Mouse (Mus musculus): Measurements from ENCODE around the gene Jmjd6. TPM values are rescaled to one million over a fixed set of nuclear protein-coding genes. Genes with fewer than 3 reads are reported as not detected.
"Not testable (repeated sequence)": the region's sequence is repeated elsewhere in the genome, so short reads cannot be mapped to it uniquely, and the experiment has no call there.

Gene Jmjd6
- polyA plus RNA-seq, 1 experiment from 2014 or later, result 102 TPM

DNA sequence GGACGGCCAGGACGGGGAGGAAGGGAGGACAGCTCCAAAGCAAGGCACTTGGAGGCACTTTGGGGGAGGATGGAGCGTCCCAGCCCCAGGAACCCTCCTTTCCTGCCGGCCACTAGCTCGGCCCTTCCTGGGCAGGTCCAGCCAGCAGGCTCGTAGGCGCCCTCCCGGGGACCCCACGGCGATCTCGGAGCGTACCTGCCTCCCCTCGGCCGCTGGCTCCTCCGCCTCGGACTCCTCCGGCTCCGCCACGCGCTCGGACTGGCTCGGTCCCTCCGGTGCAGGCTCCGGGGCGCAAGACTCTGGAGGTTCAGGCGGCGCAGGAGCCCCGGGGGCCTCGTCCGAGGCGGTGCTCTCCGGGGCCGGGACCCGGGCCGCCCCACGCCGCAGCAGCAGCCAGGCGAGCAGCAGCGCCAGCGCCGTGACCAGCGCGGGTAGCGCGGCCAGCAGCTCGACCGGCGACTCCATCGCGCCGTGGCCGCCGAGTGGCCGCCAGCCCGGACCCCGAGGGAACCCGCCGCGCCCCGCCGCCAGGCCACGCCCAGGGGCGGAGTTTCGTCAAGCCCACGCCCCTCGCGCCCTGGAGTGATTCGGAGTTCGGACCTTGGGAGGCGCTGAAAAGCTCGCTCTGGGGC, 15.6 kb downstream of the Jmjd6 start, which contains the start of gene Mxra7:
Mxra7 (minus strand) TSS at position 513 of the 632 bp plus-strand sequence.
- under 1% methylated on average over 71 of the region's 71 CpGs for WGBS
- Histone ChIP-seq H3K9me3 (replicated peaks) (no peaks in the 10 kb centered on the region), H3K36me3 (peaks cover 12% of the 10 kb centered on the region), H3K27me3 (ENCODE audit: low read depth, poor library complexity, severe bottlenecking) (0 out of 2 replicates have a peak, but pooled peaks cover 5% of the 10 kb centered on the region), H3K27ac (replicated peaks) (peak within 1 kb of the TSS; percentile 94), H3K4me3 (peak within 1 kb of the TSS; percentile 90), H3K4me1 (peaks cover 57% of the 10 kb centered on the region)
- peak; percentile 85 for DNase-seq (ENCODE audit: low spot score)

DNA sequence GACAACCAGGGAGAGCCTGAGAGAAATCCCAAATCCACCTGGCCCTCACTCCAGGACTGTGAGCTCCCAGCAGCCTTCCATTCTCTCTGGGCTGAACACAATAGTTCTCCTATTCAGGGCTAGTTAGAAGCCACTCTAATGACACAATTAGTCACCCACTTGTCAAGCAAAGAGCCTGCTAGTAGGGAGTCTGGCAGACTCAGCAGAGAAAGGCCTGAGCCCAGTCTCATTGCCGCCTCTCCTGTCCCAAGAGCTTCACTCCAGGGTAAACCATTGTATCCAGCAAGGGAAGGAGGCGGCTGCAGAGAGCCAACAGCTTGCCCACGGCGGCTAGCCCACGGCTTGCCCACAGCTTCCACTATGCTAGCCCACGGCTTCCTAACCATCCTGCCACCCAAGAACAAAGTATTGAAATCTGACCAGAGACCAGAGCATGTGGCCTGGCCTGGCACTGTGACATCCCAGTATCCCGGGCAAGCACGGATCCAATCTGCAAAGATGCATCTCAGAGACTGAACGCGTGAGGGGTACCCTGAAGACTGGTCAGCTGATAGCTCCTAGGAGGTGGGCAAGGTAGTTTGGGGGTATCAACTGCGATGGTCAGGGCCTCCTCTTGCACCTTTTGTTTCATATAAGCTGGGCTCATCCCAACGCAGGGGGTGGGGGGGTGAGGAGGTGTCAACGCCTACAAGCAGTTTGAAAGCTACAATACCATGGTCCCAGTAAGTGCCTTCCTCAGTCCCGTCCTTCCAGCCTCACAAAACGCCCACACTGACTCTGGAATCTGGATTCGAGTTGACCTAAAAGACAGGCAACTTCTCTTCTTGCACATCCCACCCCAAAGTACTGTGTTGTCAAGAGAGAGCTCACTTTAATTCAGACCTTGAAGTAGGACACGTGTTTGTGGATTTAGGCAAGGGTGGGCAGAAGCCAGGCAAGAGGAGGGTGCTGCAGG, 16.4 kb downstream of the Jmjd6 start:
- Histone ChIP-seq H3K4me1 (peaks cover 60% of the 10 kb centered on the region), H3K36me3 (peaks cover 11% of the 10 kb centered on the region), H3K4me3 (peak overlapping the region; percentile 90), H3K27ac (replicated peaks) (peak overlapping the region; percentile 94), H3K27me3 (ENCODE audit: low read depth, poor library complexity, severe bottlenecking) (0 out of 2 replicates have a peak, but pooled peaks cover 5% of the 10 kb centered on the region), H3K9me3 (replicated peaks) (no peaks in the 10 kb centered on the region)
- 19% methylated on average over 17 of the region's 17 CpGs for WGBS
- DNase-seq (ENCODE audit: low spot score), result no peak

DNA sequence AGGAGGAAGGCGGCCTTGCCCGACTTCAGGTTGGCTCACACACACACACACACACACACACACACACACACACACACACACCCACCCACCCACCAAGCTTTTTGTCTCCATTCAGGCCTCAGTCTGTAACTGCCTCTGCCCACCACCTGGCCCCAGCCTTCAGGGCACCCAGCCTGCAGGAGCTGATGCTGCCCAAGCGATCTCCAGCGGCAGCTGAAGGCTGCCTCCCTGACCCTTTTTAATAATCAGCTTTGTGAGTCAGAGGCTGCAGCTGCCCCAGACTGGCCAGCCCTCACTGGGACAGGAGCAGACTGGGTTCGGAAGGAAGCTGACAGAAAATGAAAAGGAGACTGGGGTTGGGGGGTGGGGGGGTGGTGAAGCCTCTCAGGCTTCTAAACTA, 18.0 kb downstream of the Jmjd6 start:
- peaks cover 75% of the 10 kb centered on the region for H3K4me1 ChIP-seq
- H3K4me3 ChIP-seq, result peak overlapping the region; percentile 90
- WGBS, result 67% methylated on average over 5 of the region's 5 CpGs
- H3K9me3 ChIP-seq (replicated peaks), result no peaks in the 10 kb centered on the region
- DNase-seq (ENCODE audit: low spot score), result no peak
- H3K36me3 ChIP-seq, result 0 out of 2 replicates have a peak, but pooled peaks cover 2% of the 10 kb centered on the region
- peak overlapping the region; percentile 79 for H3K27ac ChIP-seq (replicated peaks)
- 0 out of 2 replicates have a peak, but pooled peaks cover 5% of the 10 kb centered on the region for H3K27me3 ChIP-seq (ENCODE audit: low read depth, poor library complexity, severe bottlenecking)

DNA sequence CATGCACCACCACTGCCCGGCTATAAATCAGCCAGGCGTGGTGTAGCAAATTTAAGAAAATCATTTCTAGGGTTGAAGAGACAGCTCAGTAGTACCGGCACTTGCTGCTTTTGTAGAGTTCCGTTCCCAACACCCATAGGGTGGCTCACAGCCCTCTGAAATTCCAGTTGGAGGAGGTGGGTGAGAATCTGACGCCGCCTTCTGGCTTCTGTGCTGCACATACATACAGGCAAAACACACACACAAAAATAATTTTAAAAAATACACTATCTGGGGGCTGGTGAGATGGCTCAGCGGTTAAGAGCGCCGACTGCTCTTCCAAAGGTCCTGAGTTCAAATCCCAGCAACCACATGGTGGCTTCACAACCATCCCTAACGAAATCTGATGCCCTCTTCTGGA, 19.4 kb downstream of the Jmjd6 start:
- not testable (repeated sequence) for H3K27ac ChIP-seq (replicated peaks); H3K9me3 ChIP-seq (replicated peaks); H3K4me3 ChIP-seq; H3K36me3 ChIP-seq; H3K27me3 ChIP-seq (ENCODE audit: low read depth, poor library complexity, severe bottlenecking); DNase-seq (ENCODE audit: low spot score)
- 96% methylated on average over 10 of the region's 10 CpGs for WGBS
- peaks cover 70% of the 10 kb centered on the region for H3K4me1 ChIP-seq

DNA sequence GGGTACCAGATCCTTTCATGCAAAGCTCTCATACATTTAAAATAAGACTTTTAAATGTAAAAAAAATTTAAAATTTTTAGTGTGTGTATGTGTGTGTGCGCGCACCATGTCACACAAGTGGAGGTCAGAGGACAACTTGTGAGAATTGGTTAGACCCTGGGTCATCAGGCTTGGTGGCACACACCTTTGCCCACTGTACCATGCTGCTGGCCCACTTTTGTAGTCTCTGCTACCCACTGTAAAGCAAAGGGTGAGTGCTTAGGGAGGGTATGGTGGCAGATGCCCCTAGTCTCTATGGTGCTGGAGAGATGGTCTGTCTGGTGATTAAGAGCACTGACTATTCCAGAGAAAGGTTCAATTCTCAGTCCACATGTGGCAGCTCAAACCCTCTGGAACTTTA, 20.0 kb downstream of the Jmjd6 start:
- 96% methylated on average over 2 of the region's 2 CpGs for WGBS
- Histone ChIP-seq H3K27ac (replicated peaks) (no peak overlapping the region), H3K4me3 (no peak overlapping the region), H3K9me3 (replicated peaks) (no peaks in the 10 kb centered on the region), H3K4me1 (peaks cover 68% of the 10 kb centered on the region), H3K27me3 (ENCODE audit: low read depth, poor library complexity, severe bottlenecking) (0 out of 2 replicates have a peak, but pooled peaks cover 5% of the 10 kb centered on the region), H3K36me3 (no peaks in the 10 kb centered on the region)
- DNase-seq (ENCODE audit: low spot score), result no peak

DNA sequence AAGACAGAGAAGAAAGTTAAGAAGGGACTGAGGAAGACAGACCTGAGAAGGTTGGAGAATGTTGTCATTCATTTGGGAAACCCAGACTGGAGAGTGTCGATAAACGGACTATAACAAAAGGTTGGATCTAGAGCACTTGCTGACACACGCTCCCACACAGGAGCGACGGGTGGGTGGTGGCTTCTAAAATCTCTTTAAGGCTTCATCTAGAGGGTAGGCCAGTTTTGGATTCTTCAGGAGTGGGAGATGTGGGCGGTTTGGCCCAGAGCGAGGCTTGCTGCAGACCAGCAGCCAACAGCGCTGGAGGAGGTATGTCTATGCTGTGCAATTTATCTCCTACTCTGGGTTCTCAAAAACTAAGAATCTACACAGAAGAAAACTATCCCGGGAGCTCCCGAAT, 20.6 kb downstream of the Jmjd6 start:
- Histone ChIP-seq H3K27me3 (ENCODE audit: low read depth, poor library complexity, severe bottlenecking) (0 out of 2 replicates have a peak, but pooled peaks cover 5% of the 10 kb centered on the region), H3K4me1 (peaks cover 63% of the 10 kb centered on the region), H3K4me3 (no peak overlapping the region), H3K27ac (replicated peaks) (peak overlapping the region; percentile 64), H3K9me3 (replicated peaks) (no peaks in the 10 kb centered on the region), H3K36me3 (no peaks in the 10 kb centered on the region)
- no peak for DNase-seq (ENCODE audit: low spot score)
- 85% methylated on average over 10 of the region's 10 CpGs for WGBS

DNA sequence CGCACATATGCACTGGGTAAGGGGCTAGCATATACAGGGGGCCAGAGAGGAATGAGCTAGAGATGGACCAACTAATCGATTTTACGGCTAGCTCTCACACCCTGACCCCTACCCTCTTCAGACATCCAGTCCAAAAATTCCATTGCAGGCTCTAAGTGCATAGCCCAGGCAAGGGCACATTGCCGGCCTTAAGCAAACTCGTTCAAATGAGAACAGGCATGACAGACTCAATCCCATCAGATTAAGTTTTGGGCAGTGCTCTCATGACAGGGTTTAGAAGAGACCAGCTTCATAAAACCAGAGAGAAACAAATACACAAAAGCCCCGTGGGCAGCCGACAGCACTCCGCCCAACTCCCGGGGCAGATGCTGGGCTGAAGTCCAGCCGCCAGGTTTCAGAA, 21.0 kb downstream of the Jmjd6 start:
- peak overlapping the region; percentile 64 for H3K27ac ChIP-seq (replicated peaks)
- no peaks in the 10 kb centered on the region for H3K36me3 ChIP-seq
- DNase-seq (ENCODE audit: low spot score), result no peak
- H3K27me3 ChIP-seq (ENCODE audit: low read depth, poor library complexity, severe bottlenecking), result 0 out of 2 replicates have a peak, but pooled peaks cover 5% of the 10 kb centered on the region
- no peaks in the 10 kb centered on the region for H3K9me3 ChIP-seq (replicated peaks)
- no peak overlapping the region for H3K4me3 ChIP-seq
- WGBS, result 64% methylated on average over 10 of the region's 10 CpGs
- H3K4me1 ChIP-seq, result peaks cover 61% of the 10 kb centered on the region

DNA sequence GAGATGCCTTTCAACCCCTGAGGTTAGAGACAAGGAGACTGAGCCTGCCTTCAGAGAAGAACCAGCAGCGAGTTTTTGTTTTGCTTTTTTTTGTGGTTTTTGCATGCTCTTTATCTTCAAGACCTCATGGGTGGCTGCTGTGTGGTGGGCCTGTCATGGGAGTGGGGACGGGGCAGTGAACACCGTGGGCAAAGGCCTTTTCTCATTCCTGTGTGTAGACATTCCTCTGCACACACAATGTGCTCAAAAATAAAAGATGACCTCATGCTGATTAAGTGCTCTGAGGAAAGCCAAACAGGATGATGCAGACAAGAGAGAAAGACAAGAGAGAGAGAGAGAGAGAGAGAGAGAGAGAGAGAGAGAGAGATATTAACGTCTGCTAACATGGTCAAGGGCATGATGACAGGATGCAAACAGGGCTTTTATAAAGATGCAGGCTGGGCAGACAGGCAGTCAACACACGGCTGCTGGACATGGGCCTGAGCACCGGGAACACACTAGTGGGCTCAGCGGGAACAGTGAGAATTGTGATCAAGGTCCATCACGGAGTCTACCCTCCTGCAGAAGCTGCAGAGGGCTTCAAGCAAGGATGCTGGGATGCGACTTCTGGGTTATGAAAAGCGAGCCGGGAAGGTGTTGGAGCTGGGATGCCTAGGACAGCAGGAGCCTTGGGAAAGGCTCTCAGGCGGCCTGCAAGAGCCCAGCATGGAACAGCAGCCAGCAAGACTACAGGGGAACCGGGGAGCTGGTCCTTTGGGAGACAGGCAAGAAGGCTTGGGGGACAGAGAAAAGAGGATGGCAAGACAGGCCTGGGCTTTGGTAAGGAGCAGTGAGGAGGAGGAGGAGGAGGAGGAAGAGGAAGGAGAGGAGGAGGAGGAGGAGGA, 21.9 kb downstream of the Jmjd6 start:
- Histone ChIP-seq H3K4me1 (peaks cover 61% of the 10 kb centered on the region), H3K27ac (replicated peaks) (peak overlapping the region; percentile 64)
- WGBS, result 64% methylated on average over 13 of the region's 13 CpGs

DNA sequence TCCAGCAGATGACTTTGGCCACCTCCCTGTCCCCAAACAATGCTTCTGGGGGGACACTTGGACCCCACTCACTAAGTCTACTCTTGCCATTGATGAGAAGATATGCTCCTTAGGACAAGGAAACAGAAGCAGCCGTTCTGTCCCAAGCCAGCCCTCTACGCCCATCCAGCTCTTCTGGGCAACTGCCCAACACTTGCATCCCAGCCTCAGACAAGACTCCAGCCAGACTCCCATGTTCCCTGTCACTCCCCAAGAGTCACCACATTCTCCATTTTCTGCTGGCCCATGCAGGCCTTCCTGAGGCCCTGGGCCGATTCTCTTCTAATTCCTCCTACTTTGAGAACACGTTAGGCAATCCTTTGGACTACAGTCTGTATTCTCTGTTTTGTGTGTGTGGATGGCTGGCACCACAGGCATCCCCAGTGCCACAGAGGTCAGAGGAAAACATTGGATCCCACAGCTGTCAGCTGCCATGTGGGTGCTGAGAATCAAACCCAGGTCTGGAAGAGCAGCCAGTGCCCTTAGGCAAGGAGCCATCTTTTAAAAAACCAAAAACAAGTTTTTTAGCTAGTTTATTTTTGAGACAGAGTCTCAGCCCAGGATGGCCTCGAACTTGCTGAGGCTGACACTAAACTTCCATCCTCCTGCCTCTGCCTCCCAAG, 23.2 kb downstream of the Jmjd6 start:
- peak overlapping the region; percentile 64 for H3K27ac ChIP-seq (replicated peaks)
- no peak for DNase-seq (ENCODE audit: low spot score)
- WGBS, result 93% methylated on average over 5 of the region's 5 CpGs
- no peaks in the 10 kb centered on the region for H3K36me3 ChIP-seq
- H3K27me3 ChIP-seq (ENCODE audit: low read depth, poor library complexity, severe bottlenecking), result no peaks in the 10 kb centered on the region
- H3K9me3 ChIP-seq (replicated peaks), result no peaks in the 10 kb centered on the region
- peaks cover 62% of the 10 kb centered on the region for H3K4me1 ChIP-seq
- no peak overlapping the region for H3K4me3 ChIP-seq

More for the DNA sequence above, 21.9 kb downstream of the Jmjd6 start:
- DNase-seq (ENCODE audit: low spot score), result no peak
- Histone ChIP-seq H3K36me3 (no peaks in the 10 kb centered on the region), H3K27me3 (ENCODE audit: low read depth, poor library complexity, severe bottlenecking) (no peaks in the 10 kb centered on the region), H3K4me3 (0 out of 2 replicates have a peak overlapping the region, but pooled peaks have one; percentile 12), H3K9me3 (replicated peaks) (no peaks in the 10 kb centered on the region)

DNA sequence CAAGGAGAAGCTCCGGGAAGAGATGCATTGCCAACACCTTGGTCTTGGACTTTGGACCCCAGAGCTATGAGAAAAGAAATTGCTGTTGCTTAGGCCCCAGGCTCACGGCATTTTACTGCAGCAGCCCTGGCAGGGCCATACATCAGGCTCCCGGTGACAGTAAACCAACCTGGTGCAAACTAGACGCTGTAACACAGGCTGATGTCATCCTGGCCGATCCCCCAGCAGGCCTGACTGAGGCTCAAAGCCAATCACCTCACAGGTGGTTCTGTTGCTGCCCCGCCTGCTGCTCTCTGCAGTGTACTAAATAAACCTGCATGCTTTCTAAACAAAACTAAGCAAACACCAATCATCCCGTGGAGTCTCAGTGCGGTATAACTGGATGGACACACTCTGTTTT, 24.5 kb downstream of the Jmjd6 start:
- no peaks in the 10 kb centered on the region for H3K9me3 ChIP-seq (replicated peaks)
- no peak overlapping the region for H3K4me3 ChIP-seq
- 80% methylated on average over 8 of the region's 8 CpGs for WGBS
- 0 out of 2 replicates have a peak overlapping the region, but pooled peaks have one; percentile 23 for H3K27ac ChIP-seq (replicated peaks)
- H3K36me3 ChIP-seq, result no peaks in the 10 kb centered on the region
- H3K27me3 ChIP-seq (ENCODE audit: low read depth, poor library complexity, severe bottlenecking), result no peaks in the 10 kb centered on the region
- no peak for DNase-seq (ENCODE audit: low spot score)
- H3K4me1 ChIP-seq, result peaks cover 72% of the 10 kb centered on the region

DNA sequence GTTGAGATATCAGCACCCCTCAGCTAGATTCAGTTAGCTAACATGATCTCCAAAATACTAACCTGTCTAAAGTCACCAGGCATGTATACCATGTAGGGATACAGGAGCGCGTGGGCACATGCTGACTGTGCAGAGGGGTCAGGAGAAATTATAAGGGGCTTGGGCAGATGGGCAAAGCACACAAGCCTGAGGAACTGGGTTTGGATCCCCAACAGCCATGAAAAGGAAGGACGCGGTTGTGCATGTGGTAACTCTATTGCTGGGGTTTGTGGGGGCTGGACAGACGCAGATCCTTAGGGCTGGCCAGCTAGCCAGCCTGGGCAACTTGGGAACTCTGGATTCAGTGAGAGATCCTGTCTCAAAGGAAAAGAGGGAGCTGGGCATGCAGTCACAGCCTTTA, 25.7 kb downstream of the Jmjd6 start:
- Histone ChIP-seq H3K9me3 (replicated peaks) (no peaks in the 10 kb centered on the region), H3K27me3 (ENCODE audit: low read depth, poor library complexity, severe bottlenecking) (no peaks in the 10 kb centered on the region), H3K36me3 (no peaks in the 10 kb centered on the region), H3K4me1 (peaks cover 81% of the 10 kb centered on the region), H3K27ac (replicated peaks) (no peak overlapping the region), H3K4me3 (no peak overlapping the region)
- DNase-seq (ENCODE audit: low spot score), result no peak
- WGBS, result 94% methylated on average over 5 of the region's 5 CpGs
